Mouse (Mus musculus) midbrain, embryonic 12.5 days (tissue): ENCODE results near the gene Alox12. TPM values are rescaled to one million over a fixed set of nuclear protein-coding genes. Genes with fewer than 3 reads are reported as not detected.

Experiments used
- ATAC-seq: fragments of 200-750 bp; cut with Nextera tagmentation; 2 replicates; pipeline ENCODE4 v1.8.0; 2017; ENCODE audit warnings: low read depth, moderate TSS enrichment, moderate library complexity; ENCODE audit not compliant: low FRiP score
- H3K27ac ChIP-seq: fragments of 300-500 bp; sonication (generic); replicated peaks from 2 replicates; pipeline ENCODE4 v1.5.1; 2016; ENCODE audit warnings: mild to moderate bottlenecking
- H3K27me3 ChIP-seq: fragments of 300-500 bp; sonication (generic); 2 replicates; pipeline ENCODE4 v1.6.1; 2016; ENCODE audit warnings: mild to moderate bottlenecking
- H3K36me3 ChIP-seq: fragments of 300-500 bp; sonication (generic); 2 replicates; pipeline ENCODE4 v1.6.1; 2016
- H3K4me1 ChIP-seq: fragments of 300-500 bp; sonication (generic); 2 replicates; pipeline ENCODE4 v1.6.1; 2016
- H3K4me2 ChIP-seq: fragments of 300-500 bp; sonication (generic); replicated peaks from 2 replicates; pipeline ENCODE4 v1.6.1; 2016; ENCODE audit warnings: mild to moderate bottlenecking, moderate library complexity
- H3K4me3 ChIP-seq: fragments of 300-500 bp; sonication (generic); 2 replicates; pipeline ENCODE4 v1.5.1; 2016; ENCODE audit warnings: mild to moderate bottlenecking
- H3K9ac ChIP-seq: fragments of 300-500 bp; sonication (generic); replicated peaks from 2 replicates; pipeline ENCODE4 v1.6.1; 2016; ENCODE audit warnings: mild to moderate bottlenecking, moderate library complexity
- H3K9me3 ChIP-seq: fragments of 300-500 bp; sonication (generic); 2 replicates; pipeline ENCODE4 v1.6.1; 2016; ENCODE audit warnings: mild to moderate bottlenecking
- WGBS: fragments of 180-500 bp; shearing (Covaris S2); methylation state at CpG from one replicate; pipeline ENCODE4 v1.1.7; 2016; 5-methylcytosine and 5-hydroxymethylcytosine counted together
- polyA plus RNA-seq: library from polyadenylated mRNA; unstranded; fragments of >200 nt; fragmentation: Nextera tagmentation; extraction: Ambion mirVana; gene quantifications from 2 replicates; pipeline ENCODE4 v1.2.1, GENCODE M21; 2016

Gene Alox12
- polyA plus RNA-seq, 1 experiment from 2014 or later: 1.8 TPM

GRCm38 (mm10) chr11:70227661-70228245, 27.4 kb downstream of the Alox12 start:
- Histone ChIP-seq H3K4me1 (peaks cover 33% of the 10 kb centered on the region), H3K27me3 (peaks cover 82% of the 10 kb centered on the region), H3K4me2 (peak overlapping the region; percentile 44; the same call in 1 of the 2 replicates), H3K9me3 (no peaks in the 10 kb centered on the region), H3K36me3 (no peaks in the 10 kb centered on the region), H3K9ac (no peak overlapping the region; the same call in 1 of the 2 replicates), H3K4me3 (no peak overlapping the region), H3K27ac (no peak overlapping the region)
- ATAC-seq: no peak
- WGBS: 91% methylated on average over 4 of the region's 4 CpGs

GRCm38 (mm10) chr11:70227126-70227525, 28.0 kb downstream of the Alox12 start:
- Histone ChIP-seq H3K36me3 (no peaks in the 10 kb centered on the region), H3K27me3 (peaks cover 82% of the 10 kb centered on the region), H3K4me3 (0 out of 2 replicates have a peak overlapping the region, but pooled peaks have one; percentile 14), H3K9me3 (no peaks in the 10 kb centered on the region), H3K4me1 (peaks cover 32% of the 10 kb centered on the region), H3K27ac (no peak overlapping the region), H3K4me2 (peak overlapping the region; percentile 37; the same call in 1 of the 2 replicates), H3K9ac (no peak overlapping the region)
- 39% methylated on average over 5 of the region's 5 CpGs for WGBS
- no peak for ATAC-seq

GRCm38 (mm10) chr11:70226602-70226890, 28.6 kb downstream of the Alox12 start:
- no peak for ATAC-seq
- WGBS: 6% methylated on average over 18 of the region's 18 CpGs
- Histone ChIP-seq H3K4me1 (peaks cover 38% of the 10 kb centered on the region), H3K4me2 (peak overlapping the region; percentile 37), H3K9ac (0 out of 2 replicates have a peak overlapping the region, but pooled peaks have one; percentile 4), H3K27me3 (peaks cover 81% of the 10 kb centered on the region), H3K36me3 (no peaks in the 10 kb centered on the region), H3K9me3 (no peaks in the 10 kb centered on the region), H3K4me3 (peak overlapping the region; percentile 14; the same call in 1 of the 2 replicates), H3K27ac (no peak overlapping the region)

GRCm38 (mm10) chr11:70225798-70226601, 29.2 kb downstream of the Alox12 start:
- 0 out of 2 replicates have a peak overlapping the region, but pooled peaks have one; percentile 4 for H3K9ac ChIP-seq

GRCm38 (mm10) chr11:70223724-70224123, 31.4 kb downstream of the Alox12 start:
- Histone ChIP-seq H3K4me3 (no peak overlapping the region), H3K9ac (no peak overlapping the region), H3K4me2 (no peak overlapping the region), H3K27me3 (peaks cover 57% of the 10 kb centered on the region), H3K9me3 (no peaks in the 10 kb centered on the region), H3K36me3 (no peaks in the 10 kb centered on the region), H3K27ac (no peak overlapping the region), H3K4me1 (peaks cover 44% of the 10 kb centered on the region)
- whole genome bisulfite sequencing: 91% methylated on average over 9 of the region's 9 CpGs
- no peak for ATAC-seq

More at GRCm38 (mm10) chr11:70225798-70226601, 29.2 kb downstream of the Alox12 start:
- no peak for ATAC-seq
- Histone ChIP-seq H3K36me3 (no peaks in the 10 kb centered on the region), H3K4me1 (peaks cover 41% of the 10 kb centered on the region), H3K27me3 (peaks cover 77% of the 10 kb centered on the region), H3K27ac (no peak overlapping the region), H3K4me3 (peak overlapping the region; percentile 14; the same call in 1 of the 2 replicates), H3K9me3 (no peaks in the 10 kb centered on the region), H3K4me2 (peak overlapping the region; percentile 37)
- 20% methylated on average over 27 of the region's 27 CpGs for WGBS

- Histone ChIP-seq H3K4me2 (peak overlapping the region; percentile 88), H3K4me3 (peak overlapping the region; percentile 61), H3K27ac (peak overlapping the region; percentile 90), H3K36me3 (peaks cover 12% of the 10 kb centered on the region), H3K9me3 (no peaks in the 10 kb centered on the region), H3K4me1 (peaks cover 41% of the 10 kb centered on the region), H3K27me3 (peaks cover 55% of the 10 kb centered on the region), H3K9ac (peak overlapping the region; percentile 77)
- no peak for ATAC-seq
- 10% methylated on average over 14 of the region's 14 CpGs for WGBS
Observed at GRCm38 (mm10) chr11:70221603-70222500, 33.3 kb downstream of the Alox12 start.

- peak within 1 kb of the TSS; percentile 61 for H3K4me3 ChIP-seq
- ATAC-seq: peak; percentile 93
- H3K36me3 ChIP-seq: peaks cover 16% of the 10 kb centered on the region
- no peaks in the 10 kb centered on the region for H3K9me3 ChIP-seq
- H3K27ac ChIP-seq: peak within 1 kb of the TSS; percentile 90
- H3K4me2 ChIP-seq: peak within 1 kb of the TSS; percentile 88
- H3K4me1 ChIP-seq: peaks cover 32% of the 10 kb centered on the region
- H3K9ac ChIP-seq: peak within 1 kb of the TSS; percentile 77
- WGBS: under 1% methylated on average over 28 of the region's 28 CpGs
- H3K27me3 ChIP-seq: peaks cover 55% of the 10 kb centered on the region
Observed at GRCm38 (mm10) chr11:70220731-70221602, 34.2 kb downstream of the Alox12 start, which contains the start of gene Slc16a13. Gene Slc16a13, minus strand, starts transcription at chr11:70221064.

- Histone ChIP-seq H3K27me3 (peaks cover 55% of the 10 kb centered on the region), H3K4me3 (peak overlapping the region; percentile 61), H3K9me3 (no peaks in the 10 kb centered on the region), H3K9ac (peak overlapping the region; percentile 77), H3K4me2 (peak overlapping the region; percentile 88), H3K27ac (peak overlapping the region; percentile 90), H3K36me3 (peaks cover 16% of the 10 kb centered on the region), H3K4me1 (peaks cover 33% of the 10 kb centered on the region)
- no peak for ATAC-seq
- WGBS: under 1% methylated on average over 24 of the region's 24 CpGs
Observed at GRCm38 (mm10) chr11:70220323-70220722, 34.8 kb downstream of the Alox12 start.

- no peaks in the 10 kb centered on the region for H3K9me3 ChIP-seq
- peaks cover 55% of the 10 kb centered on the region for H3K27me3 ChIP-seq
- peak overlapping the region; percentile 61 for H3K4me3 ChIP-seq
- peaks cover 36% of the 10 kb centered on the region for H3K4me1 ChIP-seq
- H3K27ac ChIP-seq: peak overlapping the region; percentile 90; the same call in 1 of the 2 replicates
- H3K9ac ChIP-seq: peak overlapping the region; percentile 77
- H3K4me2 ChIP-seq: peak overlapping the region; percentile 88
- H3K36me3 ChIP-seq: peaks cover 16% of the 10 kb centered on the region
- 56% methylated on average over 7 of the region's 7 CpGs for WGBS
- ATAC-seq: no peak
Observed at GRCm38 (mm10) chr11:70219873-70220272, 35.3 kb downstream of the Alox12 start.

GRCm38 (mm10) chr11:70218741-70219470, 36.2 kb downstream of the Alox12 start:
- ATAC-seq: no peak
- no peak overlapping the region for H3K27ac ChIP-seq

More at GRCm38 (mm10) chr11:70218741-70219470, 36.2 kb downstream of the Alox12 start:
- H3K9ac ChIP-seq: peak overlapping the region; percentile 31; the same call in 1 of the 2 replicates
- peaks cover 46% of the 10 kb centered on the region for H3K4me1 ChIP-seq
- H3K4me2 ChIP-seq: peak overlapping the region; percentile 88
- H3K27me3 ChIP-seq: peaks cover 55% of the 10 kb centered on the region
- peaks cover 16% of the 10 kb centered on the region for H3K36me3 ChIP-seq
- peak overlapping the region; percentile 61; the same call in 1 of the 2 replicates for H3K4me3 ChIP-seq
- H3K9me3 ChIP-seq: no peaks in the 10 kb centered on the region
- 87% methylated on average over 15 of the region's 15 CpGs for WGBS
